Mouse (Mus musculus): ENCODE measurements around the gene Txnrd1. TPM values are rescaled to one million over a fixed set of nuclear protein-coding genes. Genes with fewer than 3 reads are reported as not detected.
A peak's percentile ranks its signal among the peaks of the same experiment; 100 is the strongest.

The Txnrd1 gene
- polyA plus RNA-seq, 1 experiment from 2014 or later, result 68.8 TPM

- peaks cover 5% of the 10 kb centered on the region; the same call in 1 of the 2 replicates for H3K4me1 ChIP-seq
- 76% methylated on average over 16 of the region's 16 CpGs for WGBS
- H3K9ac ChIP-seq, result no peak overlapping the region
- no peak overlapping the region for H3K27ac ChIP-seq
- 0 out of 2 replicates have a peak, but pooled peaks have one; percentile 14 for ATAC-seq (ENCODE audit: insufficient number of reproducible peaks, low FRiP score, low TSS enrichment, low read depth)
- no peaks in the 10 kb centered on the region for H3K9me3 ChIP-seq
- H3K27me3 ChIP-seq, result no peaks in the 10 kb centered on the region
- H3K4me2 ChIP-seq, result no peak overlapping the region
- H3K4me3 ChIP-seq, result no peak overlapping the region
- H3K36me3 ChIP-seq, result peaks cover 49% of the 10 kb centered on the region
These were observed 42.5 kb downstream of the Txnrd1 start for GRCm38 (mm10) chr10:82876076-82876796.

DNA sequence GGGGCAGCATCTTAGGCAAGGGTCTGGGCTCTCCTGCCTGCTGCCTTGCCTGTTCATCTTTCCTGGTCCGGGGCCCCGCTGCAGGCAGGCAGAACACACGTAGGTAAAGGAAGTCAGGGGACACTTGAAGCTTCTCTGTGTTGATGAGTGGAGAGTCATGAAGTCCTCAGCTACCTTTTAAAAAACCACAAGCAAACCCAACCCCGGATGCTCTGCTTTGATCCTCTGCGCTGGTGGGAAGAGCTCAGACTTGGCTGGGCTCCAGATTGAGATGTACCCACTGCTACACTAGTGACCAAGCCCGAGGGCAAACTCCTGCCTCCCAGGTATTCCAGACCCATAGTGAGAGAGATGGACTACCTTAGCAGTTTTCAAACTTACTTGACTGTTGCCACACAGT is 53.6 kb downstream of the Txnrd1 start:
- H3K27me3 ChIP-seq, result no peaks in the 10 kb centered on the region
- H3K9ac ChIP-seq, result no peak overlapping the region
- no peaks in the 10 kb centered on the region for H3K9me3 ChIP-seq
- H3K4me1 ChIP-seq, result peaks cover 6% of the 10 kb centered on the region
- ATAC-seq (ENCODE audit: insufficient number of reproducible peaks, low FRiP score, low TSS enrichment, low read depth), result no peak
- H3K27ac ChIP-seq, result no peak overlapping the region
- 89% methylated on average over 6 of the region's 6 CpGs for WGBS
- H3K36me3 ChIP-seq, result peaks cover 74% of the 10 kb centered on the region
- H3K4me2 ChIP-seq, result no peak overlapping the region
- no peak overlapping the region for H3K4me3 ChIP-seq

- H3K27ac ChIP-seq, result no peak overlapping the region
- H3K27me3 ChIP-seq, result no peaks in the 10 kb centered on the region
- H3K36me3 ChIP-seq, result peaks cover 73% of the 10 kb centered on the region
- no peak overlapping the region for H3K4me2 ChIP-seq
- no peak overlapping the region for H3K4me3 ChIP-seq
- no peak overlapping the region for H3K9ac ChIP-seq
- 83% methylated on average over 8 of the region's 8 CpGs for whole genome bisulfite sequencing
- peaks cover 6% of the 10 kb centered on the region for H3K4me1 ChIP-seq
- no peaks in the 10 kb centered on the region for H3K9me3 ChIP-seq
- no peak for ATAC-seq (ENCODE audit: insufficient number of reproducible peaks, low FRiP score, low TSS enrichment, low read depth)
These were observed 54.8 kb downstream of the Txnrd1 start for GRCm38 (mm10) chr10:82888576-82888975.

DNA sequence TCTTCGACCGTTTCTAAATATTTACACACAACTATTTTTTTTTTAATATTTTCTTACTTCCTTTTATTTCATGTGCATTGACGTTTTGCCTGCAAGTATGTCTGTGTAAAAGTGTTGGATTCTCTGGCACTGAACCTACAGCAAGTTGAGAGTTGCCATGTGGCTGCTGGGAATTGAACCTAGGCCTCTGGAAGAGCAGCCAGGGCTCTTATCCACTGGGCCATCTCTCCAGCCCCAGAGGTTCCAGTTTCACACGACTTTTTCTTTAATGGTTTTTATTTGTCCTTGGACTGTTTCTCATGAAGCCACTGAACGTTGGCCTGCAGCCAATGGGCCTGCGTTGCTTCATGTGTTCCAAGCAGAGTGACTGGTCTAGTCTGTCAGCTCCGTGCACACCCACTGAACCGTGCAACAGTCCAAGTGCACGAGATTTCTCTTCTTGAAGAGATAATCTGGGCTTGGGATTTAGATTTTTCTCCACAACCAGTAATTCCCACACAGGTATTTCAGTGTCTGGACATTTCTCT is 55.8 kb downstream of the Txnrd1 start:
- H3K36me3 ChIP-seq, result peaks cover 68% of the 10 kb centered on the region
- H3K9me3 ChIP-seq, result no peaks in the 10 kb centered on the region
- WGBS, result 45% methylated on average over 9 of the region's 9 CpGs
- 0 out of 2 replicates have a peak overlapping the region, but pooled peaks have one; percentile 38 for H3K27ac ChIP-seq
- no peak overlapping the region for H3K4me2 ChIP-seq
- no peak overlapping the region for H3K4me3 ChIP-seq
- no peak overlapping the region for H3K9ac ChIP-seq
- peaks cover 6% of the 10 kb centered on the region for H3K4me1 ChIP-seq
- H3K27me3 ChIP-seq, result no peaks in the 10 kb centered on the region
- ATAC-seq (ENCODE audit: insufficient number of reproducible peaks, low FRiP score, low TSS enrichment, low read depth), result no peak

- H3K4me3 ChIP-seq, result no peak overlapping the region
- H3K4me1 ChIP-seq, result peaks cover 6% of the 10 kb centered on the region
- no peaks in the 10 kb centered on the region for H3K9me3 ChIP-seq
- ATAC-seq (ENCODE audit: insufficient number of reproducible peaks, low FRiP score, low TSS enrichment, low read depth), result no peak
- no peak overlapping the region for H3K9ac ChIP-seq
- no peak overlapping the region for H3K4me2 ChIP-seq
- no peaks in the 10 kb centered on the region for H3K27me3 ChIP-seq
- peaks cover 65% of the 10 kb centered on the region for H3K36me3 ChIP-seq
- no peak overlapping the region for H3K27ac ChIP-seq
- WGBS, result 75% methylated on average over 2 of the region's 2 CpGs
These were observed 57.2 kb downstream of the Txnrd1 start for GRCm38 (mm10) chr10:82890936-82891335.

DNA sequence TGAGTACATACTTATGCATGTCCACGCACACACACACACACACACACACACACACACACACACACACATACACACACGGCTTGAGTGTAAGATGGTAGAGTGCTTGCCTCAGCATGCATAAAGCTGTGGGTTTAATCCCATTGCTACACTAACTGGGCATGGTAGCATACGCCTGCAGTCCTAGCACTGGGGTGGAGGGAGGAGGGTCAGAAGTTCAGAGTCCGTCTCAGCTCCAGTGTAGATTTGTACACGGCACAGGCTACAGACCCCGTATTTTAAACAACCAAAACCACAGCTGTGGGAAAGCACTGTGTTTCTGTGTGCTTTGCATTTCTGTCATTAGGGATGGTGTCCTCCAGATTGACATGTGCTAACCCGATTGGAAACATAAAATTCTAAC is 57.7 kb downstream of the Txnrd1 start:
- Histone ChIP-seq H3K36me3 (peaks cover 65% of the 10 kb centered on the region), H3K4me3 (no peak overlapping the region), H3K27ac (no peak overlapping the region), H3K4me2 (no peak overlapping the region), H3K9ac (no peak overlapping the region), H3K9me3 (no peaks in the 10 kb centered on the region), H3K27me3 (no peaks in the 10 kb centered on the region), H3K4me1 (peaks cover 6% of the 10 kb centered on the region)
- no peak for ATAC-seq (ENCODE audit: insufficient number of reproducible peaks, low FRiP score, low TSS enrichment, low read depth)
- WGBS, result 69% methylated on average over 7 of the region's 7 CpGs

DNA sequence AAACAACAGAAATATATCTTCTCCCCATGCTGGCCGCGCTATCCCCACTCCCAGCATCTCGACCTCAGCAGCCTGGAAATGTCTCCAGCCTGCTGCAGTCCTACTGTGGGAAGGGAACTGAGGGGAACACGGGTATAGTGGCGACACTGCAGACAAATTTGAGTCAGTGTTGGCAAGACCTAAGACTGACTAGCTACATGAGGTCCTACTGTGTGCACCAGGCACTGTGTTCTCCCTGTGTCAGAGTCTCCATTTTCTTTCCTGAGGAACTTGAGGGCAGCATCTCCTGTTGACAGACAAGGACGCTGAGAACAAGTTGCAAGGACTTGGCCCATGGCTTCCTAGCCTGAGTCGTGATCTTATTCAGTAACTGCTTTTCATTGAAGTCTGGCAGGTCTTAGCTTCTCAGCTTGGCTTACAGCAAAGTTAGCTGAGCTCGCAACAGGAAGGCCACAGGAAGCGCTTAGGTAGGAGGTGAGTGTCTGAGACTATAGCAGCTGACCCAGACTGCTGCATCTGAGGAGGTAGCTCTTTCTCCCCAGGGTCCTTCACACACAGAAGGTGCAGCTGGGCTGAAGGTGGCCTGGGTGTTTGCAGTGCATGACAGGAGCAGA is 58.8 kb downstream of the Txnrd1 start:
- Histone ChIP-seq H3K27me3 (no peaks in the 10 kb centered on the region), H3K4me3 (no peak overlapping the region), H3K4me1 (peaks cover 6% of the 10 kb centered on the region), H3K9ac (no peak overlapping the region), H3K9me3 (no peaks in the 10 kb centered on the region), H3K27ac (no peak overlapping the region), H3K36me3 (peaks cover 67% of the 10 kb centered on the region), H3K4me2 (no peak overlapping the region)
- no peak for ATAC-seq (ENCODE audit: insufficient number of reproducible peaks, low FRiP score, low TSS enrichment, low read depth)
- WGBS, result 86% methylated on average over 9 of the region's 9 CpGs

- Histone ChIP-seq H3K9me3 (no peaks in the 10 kb centered on the region), H3K27ac (no peak overlapping the region), H3K9ac (no peak overlapping the region), H3K27me3 (no peaks in the 10 kb centered on the region), H3K4me3 (no peak overlapping the region), H3K36me3 (peaks cover 68% of the 10 kb centered on the region), H3K4me2 (no peak overlapping the region), H3K4me1 (peaks cover 6% of the 10 kb centered on the region)
- no peak for ATAC-seq (ENCODE audit: insufficient number of reproducible peaks, low FRiP score, low TSS enrichment, low read depth)
- 90% methylated on average over 18 of the region's 18 CpGs for WGBS
These were observed 60.3 kb downstream of the Txnrd1 start for GRCm38 (mm10) chr10:82893872-82894650.

DNA sequence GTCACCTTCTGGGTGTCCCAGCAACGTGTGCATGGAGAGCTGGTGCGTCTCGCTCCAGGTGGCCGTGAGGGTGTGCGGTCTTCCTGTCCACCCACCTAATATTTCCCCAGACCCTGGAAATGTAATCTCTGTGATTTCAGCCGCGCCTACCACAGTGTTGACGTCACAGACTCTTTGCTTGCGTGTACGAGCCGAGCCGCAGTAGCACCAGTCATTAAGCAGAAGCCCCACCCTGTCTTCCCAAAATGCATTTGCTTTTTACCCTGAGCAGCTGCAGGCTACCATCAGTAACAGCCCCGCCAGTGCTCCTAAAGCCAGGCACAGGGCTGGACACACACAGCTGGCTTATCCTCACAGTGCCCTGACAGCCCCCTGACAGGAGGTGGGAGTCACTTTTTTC is 64.2 kb downstream of the Txnrd1 start:
- no peak overlapping the region for H3K27ac ChIP-seq
- no peaks in the 10 kb centered on the region for H3K9me3 ChIP-seq
- no peak for ATAC-seq (ENCODE audit: insufficient number of reproducible peaks, low FRiP score, low TSS enrichment, low read depth)
- no peak overlapping the region for H3K9ac ChIP-seq
- no peak overlapping the region for H3K4me2 ChIP-seq
- no peaks in the 10 kb centered on the region for H3K27me3 ChIP-seq
- WGBS, result 88% methylated on average over 13 of the region's 13 CpGs
- H3K4me1 ChIP-seq, result peaks cover 11% of the 10 kb centered on the region
- H3K36me3 ChIP-seq, result peaks cover 41% of the 10 kb centered on the region
- H3K4me3 ChIP-seq, result no peak overlapping the region

GRCm38 (mm10) chr10:82898893-82899292 is 65.1 kb downstream of the Txnrd1 start:
- peaks cover 34% of the 10 kb centered on the region for H3K36me3 ChIP-seq
- H3K4me1 ChIP-seq, result peaks cover 16% of the 10 kb centered on the region
- no peak overlapping the region for H3K9ac ChIP-seq
- no peak overlapping the region for H3K27ac ChIP-seq
- 63% methylated on average over 7 of the region's 7 CpGs for WGBS
- H3K27me3 ChIP-seq, result no peaks in the 10 kb centered on the region
- ATAC-seq (ENCODE audit: insufficient number of reproducible peaks, low FRiP score, low TSS enrichment, low read depth), result no peak
- no peak overlapping the region for H3K4me3 ChIP-seq
- no peak overlapping the region for H3K4me2 ChIP-seq
- no peaks in the 10 kb centered on the region for H3K9me3 ChIP-seq

DNA sequence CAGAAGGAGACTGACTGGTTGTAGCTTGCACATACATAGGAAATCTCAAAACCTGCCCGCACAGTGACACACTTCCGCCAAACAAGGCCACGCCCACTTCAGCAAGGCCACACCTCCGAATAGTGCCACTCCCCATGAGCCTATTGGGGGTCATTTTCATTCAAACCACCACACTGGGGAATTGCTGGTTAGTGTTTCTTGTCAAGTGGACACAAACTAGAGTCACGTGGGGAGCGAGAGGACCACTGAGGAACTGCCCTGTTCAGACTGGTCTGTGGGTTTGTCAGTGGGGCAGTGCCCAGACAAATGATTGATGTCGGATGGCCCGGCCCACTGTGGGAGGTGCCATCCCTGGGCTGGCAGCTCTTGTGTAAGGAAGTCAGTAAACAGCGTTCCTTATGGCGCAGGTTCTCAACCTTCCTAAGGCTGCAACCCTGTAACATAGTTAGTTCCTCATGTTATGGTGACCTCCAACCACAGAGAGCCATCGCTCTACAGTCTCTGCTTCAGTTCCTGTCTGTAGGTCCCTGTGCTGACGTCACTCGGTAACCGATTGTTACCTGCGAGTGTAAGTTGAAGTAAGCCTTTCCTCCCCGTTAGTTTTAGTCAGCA is 66.2 kb downstream of the Txnrd1 start:
- Histone ChIP-seq H3K4me3 (no peak overlapping the region), H3K4me1 (peaks cover 17% of the 10 kb centered on the region), H3K27ac (no peak overlapping the region), H3K4me2 (no peak overlapping the region), H3K27me3 (no peaks in the 10 kb centered on the region), H3K9me3 (no peaks in the 10 kb centered on the region), H3K36me3 (peaks cover 29% of the 10 kb centered on the region), H3K9ac (no peak overlapping the region)
- WGBS, result 40% methylated on average over 16 of the region's 16 CpGs
- no peak for ATAC-seq (ENCODE audit: insufficient number of reproducible peaks, low FRiP score, low TSS enrichment, low read depth)

Measured in limb, embryonic 15.5 days (tissue).